Mouse (Mus musculus): ENCODE measurements around the gene Tnp2.
A peak's percentile ranks its signal among the peaks of the same experiment; 100 is the strongest.

- TF ChIP-seq TCF12 (IDR thresholded peaks at IDR 0.05; ENCODE audit: insufficient read depth, poor library complexity, severe bottlenecking) (peak; percentile 38), CEBPB (IDR thresholded peaks at IDR 0.05; ENCODE audit: insufficient read depth, poor library complexity, severe bottlenecking) (0 out of 2 replicates have a peak, but pooled peaks have one; percentile 7), MAX (IDR thresholded peaks at IDR 0.05; ENCODE audit: low read depth) (no peak), POLR2A (IDR thresholded peaks at IDR 0.05; ENCODE audit: insufficient read length, low read depth) (no peak), MYOG (IDR thresholded peaks at IDR 0.05; ENCODE audit: control insufficient read depth in 1 of 3, insufficient read depth in 1 of 3, insufficient read length in 2 of 3, low read depth in 2 of 3) (peak; percentile 33 to 91 (median 80)), E2F4 (IDR thresholded peaks at IDR 0.05; ENCODE audit: insufficient read depth) (no peak), MYOD1 (IDR thresholded peaks at IDR 0.05; ENCODE audit: control insufficient read depth in 1 of 3, insufficient read length in 2 of 3, low read depth in 2 of 3) (peak; percentile 20 to 94 (median 93)), REST (IDR thresholded peaks at IDR 0.05; ENCODE audit: insufficient read depth, insufficient read length) (no peak)
Measured at GRCm38 (mm10) chr16:10776322-10776721, 12.1 kb downstream of the Tnp2 start.
